Mouse (Mus musculus): ENCODE results near the gene Avpi1. TPM values are rescaled to one million over a fixed set of nuclear protein-coding genes. Genes with fewer than 3 reads are reported as not detected.
A peak's percentile ranks its signal among the peaks of the same experiment; 100 is the strongest.

The Avpi1 gene
- total and polyA plus RNA-seq, 2 experiments from 2014 or later: 16.4 to 23.7 TPM

DNA sequence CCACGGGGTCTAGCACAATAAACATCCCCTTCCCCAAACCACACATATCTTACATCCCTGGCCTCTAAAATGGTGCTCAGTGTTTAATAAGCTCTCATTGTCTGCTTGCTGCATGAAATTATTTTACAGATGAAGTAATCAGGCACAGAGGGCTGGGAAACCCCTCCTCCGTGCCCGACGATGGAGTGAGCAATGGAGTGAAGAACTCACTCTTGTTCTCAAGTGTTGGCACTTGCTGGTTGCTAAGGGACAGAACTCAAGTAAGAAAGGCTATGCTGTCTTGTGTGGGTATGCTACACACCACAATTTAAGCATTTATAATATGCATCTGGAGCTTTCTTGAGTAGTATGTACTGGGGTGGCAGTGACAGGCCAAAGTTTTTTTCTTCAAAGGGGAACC, 16.4 kb upstream of the Avpi1 start:
- ATAC-seq (no peak), DNase-seq (ENCODE audit: low spot score) (no peak)
- Histone ChIP-seq H3K9ac (replicated peaks; ENCODE audit: low read length) (no peak overlapping the region), H3K27ac (no peak overlapping the region), H3K4me3 (ENCODE audit: low read length) (no peak overlapping the region), H3K27me3 (ENCODE audit: insufficient read depth, low read length) (no peaks in the 10 kb centered on the region), H3K36me3 (ENCODE audit: insufficient read depth, low read length) (no peaks in the 10 kb centered on the region), H3K4me1 (ENCODE audit: insufficient read depth, low read length) (0 out of 2 replicates have a peak, but pooled peaks cover 4% of the 10 kb centered on the region), H3K4me2 (ENCODE audit: low read depth, low read length) (no peak overlapping the region), H3K9me3 (ENCODE audit: low read length) (no peaks in the 10 kb centered on the region)
- 67% methylated on average over 4 of the region's 4 CpGs for WGBS
- TF ChIP-seq CTCF (IDR thresholded peaks at IDR 0.05; ENCODE audit: low read depth): no peak

DNA sequence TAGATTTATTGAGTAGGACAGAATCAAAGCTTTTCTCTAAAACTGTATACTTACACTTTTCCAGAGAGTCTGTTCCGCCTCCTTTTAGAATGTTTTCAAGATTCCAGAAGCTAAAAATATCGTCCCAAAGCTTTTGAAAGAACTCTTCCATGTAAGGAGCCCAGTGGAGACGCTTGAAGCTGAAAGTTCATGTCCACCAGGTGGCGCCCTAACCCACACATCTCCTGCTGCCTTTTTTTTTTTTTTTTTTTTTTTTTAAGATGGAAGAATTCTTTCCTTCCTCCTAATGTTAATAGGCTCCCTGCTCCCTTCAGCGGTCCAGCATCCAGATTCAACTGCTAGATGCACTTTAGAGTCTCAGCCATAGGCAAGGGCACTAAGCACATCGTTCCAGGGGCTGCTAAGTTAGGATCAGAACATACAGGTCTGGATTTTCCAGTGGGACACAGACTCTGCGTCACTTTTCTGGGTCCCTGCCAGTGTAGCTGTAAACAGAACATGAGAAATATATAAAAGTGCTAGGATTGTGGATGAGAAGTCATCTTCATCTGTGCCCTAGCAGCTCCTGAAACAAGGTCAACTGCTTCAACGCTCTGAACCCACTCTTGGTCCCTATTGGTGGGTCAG, 15.8 kb upstream of the Avpi1 start:
- no peak overlapping the region for H3K9ac ChIP-seq (replicated peaks; ENCODE audit: low read length)
- no peak overlapping the region for H3K4me3 ChIP-seq (ENCODE audit: low read length)
- no peaks in the 10 kb centered on the region for H3K36me3 ChIP-seq (ENCODE audit: insufficient read depth, low read length)
- no peaks in the 10 kb centered on the region for H3K9me3 ChIP-seq (ENCODE audit: low read length)
- no peak overlapping the region for H3K4me2 ChIP-seq (ENCODE audit: low read depth, low read length)
- 25% methylated on average over 8 of the region's 8 CpGs for WGBS
- no peak overlapping the region for H3K27ac ChIP-seq
- peak; percentile 92 for DNase-seq (ENCODE audit: low spot score)
- TF ChIP-seq CTCF (IDR thresholded peaks at IDR 0.05; ENCODE audit: low read depth): peak; percentile 80
- H3K4me1 ChIP-seq (ENCODE audit: insufficient read depth, low read length): 0 out of 2 replicates have a peak, but pooled peaks cover 4% of the 10 kb centered on the region
- H3K27me3 ChIP-seq (ENCODE audit: insufficient read depth, low read length): no peaks in the 10 kb centered on the region
- ATAC-seq: no peak

DNA sequence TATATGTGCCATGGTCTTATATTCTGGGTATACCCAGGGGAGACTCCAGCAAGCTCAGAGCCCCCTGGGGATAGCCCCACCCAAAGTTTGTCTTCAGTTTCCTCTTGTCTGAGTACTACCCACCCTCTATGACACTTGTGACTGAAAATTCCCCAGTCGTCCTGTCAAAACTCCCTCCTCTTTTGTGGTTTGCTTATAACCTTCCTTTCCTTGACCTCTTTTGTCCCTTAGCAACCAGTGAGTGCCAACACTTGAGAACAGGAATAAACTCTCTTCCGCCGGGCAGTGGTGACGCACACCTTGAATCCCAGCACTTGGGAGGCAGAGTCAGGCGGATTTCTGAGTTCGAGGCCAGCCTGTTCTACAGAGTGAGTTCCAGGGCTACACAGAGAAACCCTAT, 15.2 kb upstream of the Avpi1 start:
- no peak overlapping the region for H3K4me2 ChIP-seq (ENCODE audit: low read depth, low read length)
- no peak overlapping the region for H3K27ac ChIP-seq
- H3K9me3 ChIP-seq (ENCODE audit: low read length): no peaks in the 10 kb centered on the region
- 0 out of 2 replicates have a peak, but pooled peaks cover 4% of the 10 kb centered on the region for H3K4me1 ChIP-seq (ENCODE audit: insufficient read depth, low read length)
- no peak for ATAC-seq
- H3K9ac ChIP-seq (replicated peaks; ENCODE audit: low read length): no peak overlapping the region
- no peaks in the 10 kb centered on the region for H3K36me3 ChIP-seq (ENCODE audit: insufficient read depth, low read length)
- no peak overlapping the region for H3K4me3 ChIP-seq (ENCODE audit: low read length)
- TF ChIP-seq CTCF (IDR thresholded peaks at IDR 0.05; ENCODE audit: low read depth): no peak
- no peak for DNase-seq (ENCODE audit: low spot score)
- 56% methylated on average over 6 of the region's 6 CpGs for WGBS
- H3K27me3 ChIP-seq (ENCODE audit: insufficient read depth, low read length): no peaks in the 10 kb centered on the region

DNA sequence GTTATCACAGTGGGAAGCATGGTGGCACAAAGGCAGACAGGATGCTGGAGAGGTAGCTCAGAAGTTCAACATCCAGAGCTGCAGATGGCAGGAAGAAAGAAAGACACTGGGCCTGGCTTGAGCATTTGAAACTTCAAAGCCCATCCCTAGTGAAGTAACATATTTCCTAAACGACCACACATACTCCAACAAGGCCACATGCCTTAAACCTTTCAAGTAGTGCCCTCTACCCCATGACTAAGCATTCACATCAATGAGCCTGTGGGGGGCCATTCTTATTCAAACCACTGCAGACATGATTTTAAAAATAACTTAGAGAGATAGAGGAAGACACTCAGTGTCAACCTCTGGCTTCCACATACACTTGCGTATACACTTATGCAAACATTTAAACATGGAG, 13.9 kb upstream of the Avpi1 start:
- H3K36me3 ChIP-seq (ENCODE audit: insufficient read depth, low read length): no peaks in the 10 kb centered on the region
- no peak overlapping the region for H3K9ac ChIP-seq (replicated peaks; ENCODE audit: low read length)
- DNase-seq (ENCODE audit: low spot score) (no peak), ATAC-seq (no peak)
- no peak overlapping the region for H3K27ac ChIP-seq
- H3K27me3 ChIP-seq (ENCODE audit: insufficient read depth, low read length): no peaks in the 10 kb centered on the region
- 71% methylated on average over 2 of the region's 2 CpGs for WGBS
- no peak for TF ChIP-seq CTCF (IDR thresholded peaks at IDR 0.05; ENCODE audit: low read depth)
- no peaks in the 10 kb centered on the region for H3K9me3 ChIP-seq (ENCODE audit: low read length)
- H3K4me1 ChIP-seq (ENCODE audit: insufficient read depth, low read length): 0 out of 2 replicates have a peak, but pooled peaks cover under 1% of the 10 kb centered on the region
- no peak overlapping the region for H3K4me2 ChIP-seq (ENCODE audit: low read depth, low read length)
- H3K4me3 ChIP-seq (ENCODE audit: low read length): no peak overlapping the region

DNA sequence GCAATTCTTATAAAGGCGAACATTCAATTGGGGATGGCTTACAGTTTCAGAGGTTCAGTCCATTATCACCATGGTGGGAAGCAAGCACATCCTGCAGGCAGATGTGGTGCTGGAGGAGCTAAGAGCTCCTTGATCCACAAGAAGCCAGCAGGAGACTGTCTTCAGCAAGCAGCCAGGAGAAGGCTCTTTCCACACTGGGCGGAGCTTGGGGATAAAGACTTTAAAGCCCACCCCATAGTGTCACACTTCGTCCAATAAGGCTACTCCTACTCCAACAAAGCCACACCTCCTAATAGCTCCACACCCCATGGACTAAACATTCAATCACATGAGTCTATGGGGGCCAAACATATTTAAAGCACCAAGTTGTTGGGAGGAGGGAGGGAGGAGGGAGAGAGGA, 13.1 kb upstream of the Avpi1 start:
- H3K4me1 ChIP-seq (ENCODE audit: insufficient read depth, low read length): no peaks in the 10 kb centered on the region
- TF ChIP-seq CTCF (IDR thresholded peaks at IDR 0.05; ENCODE audit: low read depth): no peak
- ATAC-seq: no peak
- H3K9ac ChIP-seq (replicated peaks; ENCODE audit: low read length): no peak overlapping the region
- no peaks in the 10 kb centered on the region for H3K36me3 ChIP-seq (ENCODE audit: insufficient read depth, low read length)
- no peak overlapping the region for H3K27ac ChIP-seq
- H3K9me3 ChIP-seq (ENCODE audit: low read length): no peaks in the 10 kb centered on the region
- H3K4me2 ChIP-seq (ENCODE audit: low read depth, low read length): no peak overlapping the region
- H3K27me3 ChIP-seq (ENCODE audit: insufficient read depth, low read length): no peaks in the 10 kb centered on the region
- DNase-seq (ENCODE audit: low spot score): no peak
- no peak overlapping the region for H3K4me3 ChIP-seq (ENCODE audit: low read length)
- 77% methylated on average over 3 of the region's 3 CpGs for WGBS

DNA sequence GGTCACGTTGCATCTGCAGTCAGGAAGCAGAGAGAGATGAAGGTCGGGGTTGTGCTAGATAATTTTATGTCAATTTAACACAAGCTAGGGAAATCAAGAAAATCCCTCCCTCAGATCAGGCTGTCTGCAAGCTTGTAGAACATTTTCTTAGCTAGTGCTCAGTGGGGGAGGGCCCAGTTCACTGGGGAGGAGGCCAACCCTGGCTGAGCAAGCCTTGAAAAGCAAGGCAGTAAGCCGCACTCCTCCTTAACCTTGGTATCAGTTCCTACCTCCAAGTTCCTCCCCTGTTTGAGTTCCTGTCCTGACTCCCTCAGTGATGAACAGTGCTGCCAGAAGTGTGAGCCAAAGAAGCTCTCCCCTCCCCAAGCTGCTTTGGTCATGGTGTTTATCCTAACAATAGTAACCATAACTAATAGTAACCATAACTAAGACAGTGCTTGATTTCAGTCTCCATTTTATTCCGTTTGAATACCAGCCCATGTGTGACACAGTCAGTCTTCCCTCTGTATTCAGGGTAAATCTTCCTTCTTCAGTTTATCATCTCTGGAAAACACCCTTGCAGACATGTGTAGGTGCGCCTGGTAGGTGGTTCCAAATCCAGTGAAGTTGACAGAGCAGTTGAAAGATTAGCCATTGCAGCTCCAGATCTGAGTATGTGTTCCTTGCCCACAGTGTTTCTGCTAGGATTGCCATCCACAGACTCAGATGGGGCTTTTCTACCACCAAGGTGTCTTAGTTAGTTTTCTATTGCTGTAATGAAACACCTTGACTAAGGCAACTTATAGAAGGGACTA, 11.1 kb upstream of the Avpi1 start:
- 76% methylated on average over 5 of the region's 5 CpGs for WGBS
- Histone ChIP-seq H3K36me3 (ENCODE audit: insufficient read depth, low read length) (no peaks in the 10 kb centered on the region), H3K4me2 (ENCODE audit: low read depth, low read length) (no peak overlapping the region), H3K4me1 (ENCODE audit: insufficient read depth, low read length) (no peaks in the 10 kb centered on the region), H3K9ac (replicated peaks; ENCODE audit: low read length) (no peak overlapping the region), H3K9me3 (ENCODE audit: low read length) (no peaks in the 10 kb centered on the region), H3K27me3 (ENCODE audit: insufficient read depth, low read length) (no peaks in the 10 kb centered on the region), H3K4me3 (ENCODE audit: low read length) (no peak overlapping the region), H3K27ac (no peak overlapping the region)
- ATAC-seq (no peak), DNase-seq (ENCODE audit: low spot score) (no peak)
- TF ChIP-seq CTCF (IDR thresholded peaks at IDR 0.05; ENCODE audit: low read depth): no peak
